Mouse (Mus musculus): ENCODE data around the gene Ugcg. TPM values are rescaled to one million over a fixed set of nuclear protein-coding genes. Genes with fewer than 3 reads are reported as not detected.

The Ugcg gene
- total and polyA plus RNA-seq, 3 experiments: 30.8 to 45.4 TPM; not detected in 1

DNA sequence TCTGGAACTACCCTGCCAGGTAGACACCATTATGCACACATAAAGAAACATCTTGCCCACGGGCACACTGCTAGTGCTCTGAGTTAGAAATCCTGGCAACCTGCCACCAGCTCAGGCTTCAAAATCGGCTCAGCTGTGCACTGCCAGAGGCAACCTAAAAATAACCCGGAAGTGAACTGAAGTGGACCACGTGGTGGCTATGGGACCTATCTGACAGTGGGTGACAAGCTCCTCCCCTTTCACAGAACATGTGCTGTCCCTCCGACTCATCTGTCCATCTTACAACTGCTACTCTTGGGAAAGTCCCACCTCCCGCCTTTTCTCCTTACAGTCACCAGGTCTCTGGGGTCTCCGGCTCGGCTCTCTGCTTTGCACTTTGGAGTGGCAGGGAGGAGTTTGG is 10.3 kb downstream of the Ugcg start:
- H3K9ac ChIP-seq (ENCODE audit: control insufficient read depth, low read depth, low read length, poor library complexity, severe bottlenecking): no peak overlapping the region
- H3K36me3 ChIP-seq (ENCODE audit: control insufficient read depth in 1 of 2, insufficient read depth in 2 of 2, low read length in 2 of 2): peaks cover 0 to 71% of the 10 kb centered on the region in 2 experiments; a peak in 3 of 4 replicates
- peak; percentile 85 for TF ChIP-seq SIN3A (IDR thresholded peaks at IDR 0.05; ENCODE audit: low read length)
- peak; percentile 88 for TF ChIP-seq MXI1 (IDR thresholded peaks at IDR 0.05; ENCODE audit: low read depth, low read length)
- no peak for TF ChIP-seq TAL1 (IDR thresholded peaks at IDR 0.05; ENCODE audit: low read length)
- TF ChIP-seq KAT2A (conservative IDR thresholded peaks at IDR 0.05; ENCODE audit: low read depth, low read length): no peak
- TF ChIP-seq NELFE (IDR thresholded peaks at IDR 0.05; ENCODE audit: low read depth, low read length): no peak
- no peak for TF ChIP-seq POLR2AphosphoS5 (IDR thresholded peaks at IDR 0.05; ENCODE audit: borderline replicate concordance, low read depth, low read length)
- TF ChIP-seq UBTF (IDR thresholded peaks at IDR 0.05; ENCODE audit: borderline replicate concordance, insufficient read depth, low read depth, low read length): no peak
- TF ChIP-seq ZKSCAN1 (IDR thresholded peaks at IDR 0.05; ENCODE audit: low read depth, low read length): no peak
- no peak for TF ChIP-seq POLR2A (IDR thresholded peaks at IDR 0.05; ENCODE audit: control insufficient read depth in 1 of 2, insufficient read depth in 1 of 2, low read depth in 1 of 2, low read length in 2 of 2, poor library complexity in 1 of 2)
- no peak for TF ChIP-seq RCOR1 (IDR thresholded peaks at IDR 0.05; ENCODE audit: low read depth, low read length)
- TF ChIP-seq GABPA (IDR thresholded peaks at IDR 0.05; ENCODE audit: low read depth, low read length): no peak
- TF ChIP-seq CHD2 (IDR thresholded peaks at IDR 0.05; ENCODE audit: low read length): no peak
- no peak for TF ChIP-seq MAFK (IDR thresholded peaks at IDR 0.05; ENCODE audit: borderline replicate concordance, low read depth, low read length)
- TF ChIP-seq CHD1 (IDR thresholded peaks at IDR 0.05; ENCODE audit: low read depth, low read length): no peak
- TF ChIP-seq GATA1 (IDR thresholded peaks at IDR 0.05; ENCODE audit: low read depth, low read length): no peak
- TF ChIP-seq BHLHE40 (IDR thresholded peaks at IDR 0.05; ENCODE audit: borderline replicate concordance, low read depth, low read length): 0 out of 2 replicates have a peak, but pooled peaks have one; percentile 16
- TF ChIP-seq MEF2A (IDR thresholded peaks at IDR 0.05; ENCODE audit: extremely low read depth, insufficient replicate concordance, low read depth, low read length, poor library complexity, severe bottlenecking): no peak
- TF ChIP-seq USF2 (IDR thresholded peaks at IDR 0.05; ENCODE audit: borderline replicate concordance in 1 of 2, insufficient read depth in 1 of 2, low read depth in 1 of 2, low read length in 2 of 2): 0 out of 4 replicates have a peak, but pooled peaks of 1 of the 2 experiments have one; percentile 49
- TF ChIP-seq EP300 (IDR thresholded peaks at IDR 0.05; ENCODE audit: low read depth in 1 of 2, low read length in 2 of 2): no peak; a peak in 1 of 4 replicates
- TF ChIP-seq ELF1 (IDR thresholded peaks at IDR 0.05; ENCODE audit: low read depth, low read length): peak; percentile 75
- TF ChIP-seq ZMIZ1 (IDR thresholded peaks at IDR 0.05; ENCODE audit: low read depth, low read length): no peak
- no peak for TF ChIP-seq ZC3H11A (IDR thresholded peaks at IDR 0.05; ENCODE audit: low read depth, low read length)
- TF ChIP-seq HCFC1 (IDR thresholded peaks at IDR 0.05; ENCODE audit: low read depth, low read length): peak; percentile 29; the same call in 1 of the 2 replicates
- peak; percentile 88 for TF ChIP-seq USF1 (IDR thresholded peaks at IDR 0.05; ENCODE audit: low read depth, low read length)
- TF ChIP-seq JUND (IDR thresholded peaks at IDR 0.05; ENCODE audit: low read depth, low read length): no peak
- TF ChIP-seq MYC (IDR thresholded peaks at IDR 0.05; ENCODE audit: low read depth, low read length): peak; percentile 95
- TF ChIP-seq MAX (IDR thresholded peaks at IDR 0.05; ENCODE audit: low read length): peak; percentile 97
- TF ChIP-seq POLR2AphosphoS2 (IDR thresholded peaks at IDR 0.05; ENCODE audit: low read length): no peak
- no peak for TF ChIP-seq MYB (IDR thresholded peaks at IDR 0.05; ENCODE audit: low read depth, low read length)
- no peak for TF ChIP-seq SMC3 (IDR thresholded peaks at IDR 0.05; ENCODE audit: low read depth, low read length)
- TF ChIP-seq MAZ (IDR thresholded peaks at IDR 0.05; ENCODE audit: low read depth, low read length): no peak
- peak; percentile 85 for TF ChIP-seq ETS1 (IDR thresholded peaks at IDR 0.05; ENCODE audit: low read depth, low read length)
- no peak for TF ChIP-seq E2F4 (IDR thresholded peaks at IDR 0.05; ENCODE audit: borderline replicate concordance, low read depth, low read length)
- TF ChIP-seq RAD21 (IDR thresholded peaks at IDR 0.05; ENCODE audit: low read depth, low read length): no peak
- TF ChIP-seq CTCF (IDR thresholded peaks at IDR 0.05 in 2 of 3, conservative IDR thresholded peaks at IDR 0.05 in 1 of 3; ENCODE audit: control insufficient read depth in 1 of 3, insufficient read depth in 1 of 3, low read depth in 2 of 3, low read length in 3 of 3, poor library complexity in 1 of 3, severe bottlenecking in 1 of 3): no peak
- no peak for TF ChIP-seq TCF12 (IDR thresholded peaks at IDR 0.05; ENCODE audit: low read depth, low read length)
- no peak for TF ChIP-seq TBP (IDR thresholded peaks at IDR 0.05; ENCODE audit: low read depth, low read length)
- no peak for TF ChIP-seq NRF1 (IDR thresholded peaks at IDR 0.05; ENCODE audit: insufficient read depth, low read depth, low read length, poor library complexity, severe bottlenecking)

More for the DNA sequence above, 10.3 kb downstream of the Ugcg start:
- peak overlapping the region; percentile 21; the same call in 1 of the 2 replicates for H3K27ac ChIP-seq (ENCODE audit: control insufficient read depth, low read depth, low read length)
- DNase-seq (ENCODE audit: low read depth, low spot score): peak; percentile 74
- no peak overlapping the region for H3K4me3 ChIP-seq (ENCODE audit: control insufficient read depth in 1 of 2, insufficient read depth in 1 of 2, low read depth in 2 of 2, low read length in 2 of 2)
- peaks cover 83% of the 10 kb centered on the region for H3K79me2 ChIP-seq (ENCODE audit: control insufficient read depth, insufficient read depth, low read length, poor library complexity)
- H3K9me3 ChIP-seq (replicated peaks; ENCODE audit: insufficient read depth, low read length): no peaks in the 10 kb centered on the region
- H3K4me1 ChIP-seq (ENCODE audit: control insufficient read depth in 1 of 2, insufficient read depth in 2 of 2, low read length in 2 of 2): peaks cover 28 to 50% of the 10 kb centered on the region in 2 experiments
- no peaks in the 10 kb centered on the region for H3K27me3 ChIP-seq (ENCODE audit: control insufficient read depth in 1 of 2, insufficient read depth in 2 of 2, low read length in 2 of 2)
